Mouse (Mus musculus): ENCODE data around the gene H2al1j. TPM values are rescaled to one million over a fixed set of nuclear protein-coding genes. Genes with fewer than 3 reads are reported as not detected.

H2al1j gene
- total RNA-seq, 2 experiments from 2014 or later = not detected

Other genes with a start within 250 kb of the H2al1j start
- not detected for gene H2al1a, start 28.6 kb upstream of the H2al1j start, total RNA-seq (2021)
- gene H2al1b, start 25.4 kb upstream of the H2al1j start, total RNA-seq (2021) = not detected
- gene H2al1c, start 22.2 kb upstream of the H2al1j start, total RNA-seq (2021) = not detected
- gene H2al1d, start 19.0 kb upstream of the H2al1j start, total RNA-seq (2021) = not detected
- gene H2al1e, start 15.9 kb upstream of the H2al1j start, total RNA-seq (2021) = not detected
- not detected for gene H2al1f, start 12.7 kb upstream of the H2al1j start, total RNA-seq (2021)
- gene H2al1g, start 9.6 kb upstream of the H2al1j start, total RNA-seq (2021) = not detected
- gene H2al1h, start 6.3 kb upstream of the H2al1j start, total RNA-seq (2021) = not detected
- gene H2al1i, start 3.2 kb upstream of the H2al1j start, total RNA-seq (2021) = not detected